Mouse (Mus musculus) G1E (cell line): ENCODE measurements around the gene Fbxw11.

Experiments
- CTCF ChIP-seq: IDR thresholded peaks from 2 replicates; pipeline ENCODE4 v1.5.1; 2012; ENCODE audit warnings: low read depth, low read length, inconsistent platforms, mixed read lengths
- GATA1 ChIP-seq: IDR thresholded peaks from 2 replicates; pipeline ENCODE4 v1.6.1; 2012; ENCODE audit warnings: borderline replicate concordance, low read length, inconsistent platforms, mixed read lengths
- GATA2 ChIP-seq: IDR thresholded peaks from 2 replicates; pipeline ENCODE4 v1.6.1; 2012; ENCODE audit warnings: low read depth, low read length, inconsistent platforms, borderline replicate concordance
- POLR2AphosphoS5 ChIP-seq: IDR thresholded peaks from 2 replicates; pipeline ENCODE4 v1.6.1; 2012; ENCODE audit warnings: low read depth, low read length, inconsistent platforms; ENCODE audit not compliant: insufficient replicate concordance
- TAL1 ChIP-seq: conservative IDR thresholded peaks from 2 replicates; pipeline ENCODE4 v1.6.1; 2012; ENCODE audit warnings: low read depth, low read length, inconsistent platforms, mixed read lengths

DNA sequence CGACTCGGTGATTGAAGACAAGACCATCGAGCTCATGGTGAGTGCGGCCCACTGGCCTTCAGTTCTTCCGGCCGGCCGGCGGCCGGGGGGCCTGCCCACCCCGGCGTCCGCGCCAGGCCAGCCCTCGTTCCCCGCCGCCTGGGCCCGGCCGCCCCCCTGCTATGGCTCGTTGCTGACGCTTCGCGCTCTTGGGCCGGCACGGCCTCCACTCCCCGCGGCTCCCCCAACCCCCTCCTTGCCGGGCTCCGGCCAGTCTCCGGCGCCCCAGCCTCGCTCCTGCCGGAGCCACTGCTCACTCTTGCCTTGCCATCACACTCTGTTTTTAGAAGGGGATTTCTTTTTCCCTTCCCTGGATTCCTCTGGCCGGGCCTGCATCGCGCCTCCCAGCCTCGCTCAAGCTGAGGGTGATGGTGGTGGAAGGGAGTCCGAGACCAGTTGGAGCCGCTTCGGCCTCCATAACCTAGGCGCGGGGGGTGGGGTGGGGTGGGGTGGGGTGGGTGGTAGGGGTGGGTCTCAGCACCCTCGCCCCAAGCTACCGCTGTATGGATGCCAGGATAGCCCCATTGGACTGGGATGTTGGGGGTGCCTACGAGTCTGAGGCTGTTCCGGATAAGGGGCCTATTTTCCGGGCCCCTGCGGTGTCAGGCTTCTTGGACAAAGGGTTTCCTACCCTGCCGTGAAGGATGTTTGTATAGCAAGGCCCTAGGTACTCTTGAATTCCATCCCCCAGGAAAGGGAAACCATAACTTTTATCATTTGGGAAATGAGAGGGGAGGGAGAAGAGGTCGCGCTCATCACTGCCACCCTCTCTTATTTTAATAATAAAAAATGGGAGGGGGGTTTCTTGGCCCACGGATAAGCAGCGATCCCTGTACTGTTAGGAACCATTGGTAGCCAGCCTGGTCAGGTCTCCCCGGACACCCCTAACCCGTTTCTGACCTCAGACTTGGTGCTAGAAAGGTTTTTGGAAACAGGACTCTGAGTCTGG is 669 bp downstream of the Fbxw11 start:
- TF ChIP-seq POLR2AphosphoS5, result no peak
- no peak for TF ChIP-seq GATA1
- no peak for TF ChIP-seq CTCF
- no peak for TF ChIP-seq TAL1
- no peak for TF ChIP-seq GATA2
